Mouse (Mus musculus) ES-E14 (cell line): ENCODE results near the gene Slc6a12.

Source experiments
- HCFC1 ChIP-seq: IDR thresholded peaks from 2 replicates; pipeline ENCODE4 v1.6.1; 2012; ENCODE audit warnings: low read length, inconsistent platforms, borderline replicate concordance; ENCODE audit not compliant: insufficient read depth
- MAFK ChIP-seq: IDR thresholded peaks from 2 replicates; pipeline ENCODE4 v1.6.1; 2014; ENCODE audit warnings: mild to moderate bottlenecking, low read depth, low read length, inconsistent platforms; ENCODE audit not compliant: insufficient read depth
- ZC3H11A ChIP-seq: IDR thresholded peaks from 2 replicates; pipeline ENCODE4 v1.6.1; 2012; ENCODE audit warnings: low read depth, mild to moderate bottlenecking, inconsistent platforms, low read length, borderline replicate concordance
- ZNF384 ChIP-seq: IDR thresholded peaks from 2 replicates; pipeline ENCODE4 v1.6.1; 2012; ENCODE audit warnings: low read depth, low read length, inconsistent platforms

DNA sequence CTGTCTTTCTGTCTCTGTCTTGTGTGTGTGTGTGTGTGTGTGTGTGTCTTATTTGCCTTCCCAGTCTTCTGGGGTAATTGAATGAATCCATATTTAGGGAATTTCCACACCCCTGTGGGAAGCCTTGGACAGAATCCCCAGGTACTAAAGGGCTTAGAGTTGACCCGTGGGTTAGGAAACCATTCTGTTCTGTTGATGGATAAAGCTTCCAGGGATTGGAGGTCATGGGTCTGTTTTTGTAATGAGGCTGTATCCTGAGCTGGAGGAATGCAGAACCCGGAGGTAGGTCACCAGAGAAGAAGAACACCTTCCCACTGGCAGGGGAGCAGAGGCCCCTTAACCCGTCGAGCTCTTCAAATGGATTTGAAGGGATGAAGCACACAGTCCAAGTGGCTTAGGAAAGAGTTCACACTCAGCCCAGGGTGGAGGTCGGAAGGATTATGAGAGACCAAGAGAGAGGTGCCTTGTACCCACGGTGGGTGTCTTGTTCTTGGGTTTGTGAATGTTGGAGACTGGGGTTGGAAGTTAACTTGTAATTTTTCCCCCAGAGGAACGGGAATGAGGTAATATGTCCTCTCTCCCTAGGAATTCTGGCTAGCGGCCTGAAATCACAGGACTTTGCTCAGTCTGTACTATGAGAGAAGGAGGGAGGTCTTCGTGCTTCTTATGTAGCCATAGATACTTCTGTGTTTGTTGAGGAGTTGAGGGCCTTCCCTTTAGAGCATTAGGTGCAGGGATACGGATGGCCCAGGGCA lies 39.2 kb upstream of the Slc6a12 start:
- TF ChIP-seq HCFC1 (no peak), ZC3H11A (no peak), MAFK (no peak), ZNF384 (no peak)
